24 mouse cellular contexts compared by ENCODE assay signal in the genomic region with DNA sequence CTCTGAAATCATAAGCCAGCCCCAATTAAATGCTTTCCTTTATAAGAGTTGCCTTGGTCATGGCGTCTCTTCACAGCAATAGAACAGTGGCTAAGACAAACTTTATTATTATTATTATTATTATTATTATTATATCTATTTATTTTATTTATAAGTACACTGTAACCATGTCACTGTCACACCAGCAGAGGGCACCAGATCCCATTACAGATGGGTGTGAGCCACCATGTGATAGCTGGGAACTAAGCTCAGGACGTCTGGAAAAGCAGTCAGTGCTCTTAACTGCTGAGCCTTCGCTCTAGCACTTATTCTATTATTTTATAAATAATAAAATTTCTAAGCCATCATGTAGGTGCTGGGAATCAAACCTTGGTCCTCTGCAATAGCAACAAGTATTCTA. TPM values are rescaled to one million over a fixed set of nuclear protein-coding genes. Genes with fewer than 3 reads are reported as not detected.
DNase-seq lines count a peak whose midpoint lies in the region; ATAC-seq and TF ChIP-seq lines count a peak whose summit lies in the region.
"Had no signal": no experiment of that assay in that cellular context is flagged by ENCODE, and none has a peak within 500 bp of the region (broad histone marks: within the 10 kb centered on the region; RNA-seq: fewer than 3 reads in every experiment).

No protein-coding gene starts in this region.

- peak; percentile 14 to 18 for DNase-seq in cerebellum, postnatal 10 days
- no peak for DNase-seq in cerebellum, postnatal 4 days (ENCODE audit: low spot score in 2 of 2)
- no peak for DNase-seq in kidney, postnatal 0 days (ENCODE audit: low spot score)
- DNase-seq in kidney, adult 18-20 months = no peak
- DNase-seq in lung, postnatal 0 days (ENCODE audit: low spot score) = no peak
- no peak for DNase-seq in lung, adult 2 months
- DNase-seq in MEL (ENCODE audit: low read depth, low spot score) = no peak
- DNase-seq: adrenal gland, adult 2 months; cerebellum, adult 8-10 months; heart, postnatal 14 days; kidney, adult 2 months; kidney, postnatal 25 days; layer of hippocampus, adult 9-11 months; lung, postnatal 36 days; thymus, adult 2 months had no signal

- 80% methylated on average over 3 of the region's 3 CpGs for WGBS in kidney, postnatal 0 days
- 76% methylated on average over 3 of the region's 3 CpGs for WGBS in lung, postnatal 0 days
- 81% methylated on average over 3 of the region's 3 CpGs for whole genome bisulfite sequencing in lung, adult 2 months
- 42% methylated on average over 3 of the region's 3 CpGs for WGBS in forebrain, embryonic 16.5 days

- TF ChIP-seq CTCF in kidney, postnatal 0 days (IDR thresholded peaks at IDR 0.05; ENCODE audit: low read depth) = 0 out of 2 replicates have a peak, but pooled peaks have one; percentile 25
- peak; percentile 20; the same call in 1 of the 2 replicates for TF ChIP-seq CTCF in lung, postnatal 0 days (IDR thresholded peaks at IDR 0.05)
- TF ChIP-seq CTCF in lung, adult 2 months (IDR thresholded peaks at IDR 0.05; ENCODE audit: insufficient read depth, low read length) = no peak
- peak; percentile 23 to 36 (median 27); a peak in 4 of 6 replicates for TF ChIP-seq CTCF in MEL (IDR thresholded peaks at IDR 0.05 in 2 of 3, conservative IDR thresholded peaks at IDR 0.05 in 1 of 3; ENCODE audit: control insufficient read depth in 1 of 3, insufficient read depth in 1 of 3, low read depth in 2 of 3, low read length in 3 of 3, poor library complexity in 1 of 3, severe bottlenecking in 1 of 3)

- H3K27me3 ChIP-seq in kidney, postnatal 0 days (ENCODE audit: insufficient read depth, low read length) = no peaks in the 10 kb centered on the region
- H3K27me3 ChIP-seq in lung, postnatal 0 days (replicated peaks; ENCODE audit: insufficient read depth, low read length) = no peaks in the 10 kb centered on the region
- no peaks in the 10 kb centered on the region for H3K27me3 ChIP-seq in MEL (ENCODE audit: control insufficient read depth in 1 of 2, insufficient read depth in 2 of 2, low read length in 2 of 2)
- H3K27me3 ChIP-seq in forebrain, embryonic 16.5 days (replicated peaks; ENCODE audit: control insufficient read depth, insufficient read depth, low read length) = no peaks in the 10 kb centered on the region
- H3K27me3 ChIP-seq: forebrain, embryonic 15.5 days; hindbrain, embryonic 15.5 days; neural tube, embryonic 15.5 days; stomach, embryonic 15.5 days had no signal

- H3K27ac ChIP-seq in kidney, postnatal 0 days = no peak overlapping the region
- H3K27ac ChIP-seq in lung, postnatal 0 days (ENCODE audit: low read length) = no peak overlapping the region
- no peak overlapping the region for H3K27ac ChIP-seq in MEL (ENCODE audit: control insufficient read depth, low read depth, low read length)
- H3K27ac ChIP-seq in forebrain, embryonic 16.5 days (ENCODE audit: low read length) = no peak overlapping the region
- H3K27ac ChIP-seq: forebrain, embryonic 15.5 days; hindbrain, embryonic 15.5 days; liver, embryonic 15.5 days; neural tube, embryonic 15.5 days; stomach, embryonic 15.5 days had no signal

- H3K36me3 ChIP-seq in kidney, postnatal 0 days (ENCODE audit: insufficient read depth, low read length) = peaks cover 30% of the 10 kb centered on the region
- peaks cover 15% of the 10 kb centered on the region; the same call in 1 of the 2 replicates for H3K36me3 ChIP-seq in lung, postnatal 0 days (ENCODE audit: insufficient read depth, low read length)
- peaks cover 2 to 6% of the 10 kb centered on the region in 2 experiments; a peak in 3 of 4 replicates for H3K36me3 ChIP-seq in MEL (ENCODE audit: control insufficient read depth in 1 of 2, insufficient read depth in 2 of 2, low read length in 2 of 2)
- peaks cover 13% of the 10 kb centered on the region for H3K36me3 ChIP-seq in forebrain, embryonic 16.5 days (ENCODE audit: control insufficient read depth, insufficient read depth)

- H3K9ac ChIP-seq in kidney, postnatal 0 days (ENCODE audit: low read depth, low read length) = no peak overlapping the region
- no peak overlapping the region for H3K9ac ChIP-seq in lung, postnatal 0 days (replicated peaks; ENCODE audit: low read depth)
- H3K9ac ChIP-seq in MEL (ENCODE audit: control insufficient read depth, low read depth, low read length, poor library complexity, severe bottlenecking) = no peak overlapping the region
- H3K9ac ChIP-seq in forebrain, embryonic 16.5 days (replicated peaks; ENCODE audit: low read depth, low read length) = no peak overlapping the region
- H3K9ac ChIP-seq: forebrain, embryonic 15.5 days; hindbrain, embryonic 15.5 days; liver, embryonic 15.5 days; neural tube, embryonic 15.5 days; stomach, embryonic 15.5 days had no signal

- no peak for TF ChIP-seq POLR2A in lung, adult 2 months (IDR thresholded peaks at IDR 0.05; ENCODE audit: borderline replicate concordance, extremely low read depth, low read depth, low read length)
- TF ChIP-seq POLR2A in MEL (IDR thresholded peaks at IDR 0.05; ENCODE audit: control insufficient read depth in 1 of 2, insufficient read depth in 1 of 2, low read depth in 1 of 2, low read length in 2 of 2, poor library complexity in 1 of 2) = no peak

- H3K4me2 ChIP-seq in kidney, postnatal 0 days (ENCODE audit: low read length) = no peak overlapping the region
- H3K4me2 ChIP-seq in lung, postnatal 0 days (replicated peaks; ENCODE audit: low read depth, low read length) = no peak overlapping the region
- H3K4me2 ChIP-seq in forebrain, embryonic 16.5 days (ENCODE audit: low read length) = no peak overlapping the region
- H3K4me2 ChIP-seq: forebrain, embryonic 15.5 days; heart, embryonic 11.5 days; hindbrain, embryonic 15.5 days; liver, embryonic 15.5 days; neural tube, embryonic 15.5 days; stomach, embryonic 15.5 days had no signal

- no peak overlapping the region for H3K4me3 ChIP-seq in kidney, postnatal 0 days (replicated peaks; ENCODE audit: low read depth, low read length)
- H3K4me3 ChIP-seq in lung, postnatal 0 days (ENCODE audit: low read depth, low read length) = no peak overlapping the region
- H3K4me3 ChIP-seq in lung, adult 2 months (replicated peaks; ENCODE audit: extremely low read depth, low read depth, low read length) = no peak overlapping the region
- no peak overlapping the region for H3K4me3 ChIP-seq in MEL (ENCODE audit: control insufficient read depth in 1 of 2, insufficient read depth in 1 of 2, low read depth in 2 of 2, low read length in 2 of 2)
- H3K4me3 ChIP-seq in forebrain, embryonic 16.5 days (replicated peaks; ENCODE audit: low read length) = no peak overlapping the region
- H3K4me3 ChIP-seq: forebrain, embryonic 15.5 days; hindbrain, embryonic 15.5 days; liver, embryonic 15.5 days; neural tube, embryonic 15.5 days; stomach, embryonic 15.5 days had no signal

- no peaks in the 10 kb centered on the region for H3K9me3 ChIP-seq in kidney, postnatal 0 days (replicated peaks; ENCODE audit: low read length)
- no peaks in the 10 kb centered on the region for H3K9me3 ChIP-seq in lung, postnatal 0 days (ENCODE audit: low read length)
- no peaks in the 10 kb centered on the region for H3K9me3 ChIP-seq in MEL (replicated peaks; ENCODE audit: insufficient read depth, low read length)
- no peaks in the 10 kb centered on the region for H3K9me3 ChIP-seq in forebrain, embryonic 16.5 days (ENCODE audit: control insufficient read depth, low read length)
- H3K9me3 ChIP-seq: forebrain, embryonic 15.5 days; G1E; hindbrain, embryonic 15.5 days; liver, embryonic 15.5 days; neural tube, embryonic 15.5 days; stomach, embryonic 15.5 days had no signal

- TF ChIP-seq EP300 in lung, postnatal 0 days (IDR thresholded peaks at IDR 0.05) = no peak
- no peak for TF ChIP-seq EP300 in MEL (IDR thresholded peaks at IDR 0.05; ENCODE audit: low read depth in 1 of 2, low read length in 2 of 2)

- no peak for ATAC-seq in kidney, postnatal 0 days (replicated peaks; ENCODE audit: low FRiP score, low read depth)
- ATAC-seq in lung, postnatal 0 days = no peak
- no peak for ATAC-seq in forebrain, embryonic 16.5 days
- ATAC-seq: CD4-positive, CD25-positive, alpha-beta regulatory T cell, adult 4 months; forebrain, embryonic 15.5 days had no signal

- no peaks in the 10 kb centered on the region; the same call in 1 of the 2 replicates for H3K79me2 ChIP-seq in MEL (ENCODE audit: control insufficient read depth, insufficient read depth, low read length, poor library complexity)

- peak; percentile 2; the same call in 1 of the 2 replicates for TF ChIP-seq RAD21 in MEL (IDR thresholded peaks at IDR 0.05; ENCODE audit: low read depth, low read length)

- H3K4me1 ChIP-seq in kidney, postnatal 0 days (replicated peaks; ENCODE audit: insufficient read depth, low read length) = no peaks in the 10 kb centered on the region
- no peaks in the 10 kb centered on the region for H3K4me1 ChIP-seq in lung, postnatal 0 days (ENCODE audit: insufficient read depth, low read depth, low read length)
- H3K4me1 ChIP-seq in lung, adult 2 months (ENCODE audit: control insufficient read depth, insufficient read depth, low read length) = peaks cover 6% of the 10 kb centered on the region
- peaks cover 0 to 6% of the 10 kb centered on the region in 2 experiments; a peak in 2 of 4 replicates for H3K4me1 ChIP-seq in MEL (ENCODE audit: control insufficient read depth in 1 of 2, insufficient read depth in 2 of 2, low read length in 2 of 2)
- peaks cover 6% of the 10 kb centered on the region for H3K4me1 ChIP-seq in forebrain, embryonic 16.5 days (replicated peaks; ENCODE audit: control insufficient read depth, insufficient read depth, low read length)

TF ChIP-seq in MEL, 35 proteins besides CTCF, POLR2A, EP300 and RAD21 (continues in another document):
- no peak for TF ChIP-seq NRF1 (IDR thresholded peaks at IDR 0.05; ENCODE audit: insufficient read depth, low read depth, low read length, poor library complexity, severe bottlenecking)
- TF ChIP-seq ETS1 (IDR thresholded peaks at IDR 0.05; ENCODE audit: low read depth, low read length) = no peak

RNA-seq across cellular contexts. Expression of a gene that starts 5.4 kb away (rescaled TPM):
- 4.9 and 5.3 TPM in 2 replicates for polyA plus RNA-seq in kidney, postnatal 0 days (2015; fragmentation: Nextera tagmentation; extraction: Ambion mirVana)
- polyA plus RNA-seq in lung, postnatal 0 days (2015; fragmentation: Nextera tagmentation; extraction: Ambion mirVana) = 2.1 and 2.6 TPM in 2 replicates
- polyA plus RNA-seq in lung, adult 2 months (2012; rRNA removed) = 3.2 and 4.4 TPM in 2 replicates
- total RNA-seq in MEL (2012; rRNA removed) = 1.8 and 2.0 TPM in 2 replicates
- polyA plus RNA-seq in MEL (2012; ENCODE audit: insufficient read depth in 1 of 2, insufficient read length in 2 of 2, low read depth in 1 of 2, low replicate concordance in 2 of 2, missing spikeins in 1 of 2) = 1 to 10 TPM in 1 of 2 experiments, not detected in 1; 5.8 TPM
- polyA plus RNA-seq in forebrain, embryonic 16.5 days (2015; fragmentation: Nextera tagmentation; extraction: Ambion mirVana) = 6.3 and 6.5 TPM in 2 replicates

RNA-seq across cellular contexts. Expression of a gene that starts 39.9 kb away (rescaled TPM):
- 3.4 and 3.5 TPM in 2 replicates for polyA plus RNA-seq in kidney, postnatal 0 days (2015; fragmentation: Nextera tagmentation; extraction: Ambion mirVana)
- polyA plus RNA-seq in lung, postnatal 0 days (2015; fragmentation: Nextera tagmentation; extraction: Ambion mirVana) = 1.2 and 1.3 TPM in 2 replicates
- polyA plus RNA-seq in lung, adult 2 months (2012; rRNA removed) = 6.0 and 7.1 TPM in 2 replicates
- total RNA-seq in MEL (2012; rRNA removed) = 2.2 and 2.5 TPM in 2 replicates
- 1 to 10 TPM in 1 of 2 experiments, not detected in 1; 6.2 TPM for polyA plus RNA-seq in MEL (2012; ENCODE audit: insufficient read depth in 1 of 2, insufficient read length in 2 of 2, low read depth in 1 of 2, low replicate concordance in 2 of 2, missing spikeins in 1 of 2)
- polyA plus RNA-seq in forebrain, embryonic 16.5 days (2015; fragmentation: Nextera tagmentation; extraction: Ambion mirVana) = 18.1 and 19.1 TPM in 2 replicates

Comparison
In these comparisons a context has a peak if more than half of its experiments do, and no peak if none do; other contexts are left out.
1. DNase-seq: peak in cerebellum, postnatal 10 days (2 of 2); none in cerebellum, postnatal 4 days (0 of 2), kidney, postnatal 0 days (single experiment), kidney, adult 18-20 months (single experiment), lung, postnatal 0 days (single experiment), lung, adult 2 months (single experiment) and MEL (single experiment).